Mouse (Mus musculus): ENCODE data around the gene Ccn5. TPM values are rescaled to one million over a fixed set of nuclear protein-coding genes. Genes with fewer than 3 reads are reported as not detected.

Gene Ccn5
- polyA plus RNA-seq, 1 experiment from 2014 or later = 0.25 TPM

DNA sequence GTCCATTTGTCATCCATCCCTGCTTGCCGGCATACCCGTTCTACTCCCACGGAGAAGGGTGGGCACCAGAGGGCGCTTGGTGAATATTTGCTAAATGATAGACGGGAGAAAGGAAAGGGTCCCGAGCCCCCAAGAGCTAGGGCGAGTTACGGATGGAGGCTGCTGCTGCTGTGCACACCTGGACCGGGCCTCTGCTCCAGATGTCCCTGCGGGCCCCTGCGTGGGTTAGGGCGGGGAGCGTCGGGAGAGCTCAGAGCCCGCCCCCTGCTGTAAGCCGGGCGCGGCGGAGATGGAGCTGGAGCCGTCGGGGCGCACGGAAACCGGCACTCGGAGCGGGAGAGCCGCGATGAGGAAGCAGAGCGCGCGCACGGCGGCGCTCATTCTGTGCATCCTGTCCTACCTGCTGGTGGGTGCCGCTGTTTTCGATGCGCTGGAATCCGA is 32.8 kb downstream of the Ccn5 start, which contains the start of gene Kcnk15:
TSS of gene Kcnk15 (plus strand) at position 191 of the 441 bp plus-strand sequence.
- Histone ChIP-seq H3K4me1 (no peaks in the 10 kb centered on the region; the same call in 1 of the 2 replicates), H3K27ac (no peak within 1 kb of the TSS), H3K9me3 (replicated peaks) (no peaks in the 10 kb centered on the region), H3K4me2 (peak within 1 kb of the TSS; percentile 41), H3K4me3 (peak within 1 kb of the TSS; percentile 25), H3K27me3 (peaks cover 93% of the 10 kb centered on the region), H3K9ac (no peak within 1 kb of the TSS), H3K36me3 (ENCODE audit: poor library complexity, severe bottlenecking) (no peaks in the 10 kb centered on the region)
- ATAC-seq = no peak
- 1% methylated on average over 38 of the region's 38 CpGs for WGBS

- Histone ChIP-seq H3K4me1 (no peaks in the 10 kb centered on the region; the same call in 1 of the 2 replicates), H3K36me3 (ENCODE audit: poor library complexity, severe bottlenecking) (no peaks in the 10 kb centered on the region), H3K27ac (no peak overlapping the region), H3K4me2 (no peak overlapping the region), H3K9me3 (replicated peaks) (no peaks in the 10 kb centered on the region), H3K27me3 (peaks cover 64% of the 10 kb centered on the region), H3K4me3 (no peak overlapping the region), H3K9ac (no peak overlapping the region)
- 80% methylated on average over 6 of the region's 6 CpGs for WGBS
- no peak for ATAC-seq
Observed at GRCm38 (mm10) chr2:163857233-163857632, 36.6 kb downstream of the Ccn5 start.

GRCm38 (mm10) chr2:163858254-163858947 is 37.7 kb downstream of the Ccn5 start:
- H3K9me3 ChIP-seq (replicated peaks) = no peaks in the 10 kb centered on the region
- peak overlapping the region; percentile 15; the same call in 1 of the 2 replicates for H3K4me3 ChIP-seq
- H3K9ac ChIP-seq = peak overlapping the region; percentile 21
- no peaks in the 10 kb centered on the region; the same call in 1 of the 2 replicates for H3K4me1 ChIP-seq
- H3K27ac ChIP-seq = no peak overlapping the region
- WGBS = 14% methylated on average over 50 of the region's 50 CpGs
- H3K27me3 ChIP-seq = peaks cover 58% of the 10 kb centered on the region
- H3K36me3 ChIP-seq (ENCODE audit: poor library complexity, severe bottlenecking) = no peaks in the 10 kb centered on the region
- peak overlapping the region; percentile 47 for H3K4me2 ChIP-seq
- peak; percentile 78 for ATAC-seq

- H3K4me2 ChIP-seq = no peak overlapping the region
Observed at GRCm38 (mm10) chr2:163865311-163865710, 44.6 kb downstream of the Ccn5 start.

GRCm38 (mm10) chr2:163866061-163866460 is 45.4 kb downstream of the Ccn5 start:
- no peak overlapping the region for H3K4me3 ChIP-seq
- H3K36me3 ChIP-seq (ENCODE audit: poor library complexity, severe bottlenecking) = no peaks in the 10 kb centered on the region
- 90% methylated on average over 9 of the region's 9 CpGs for WGBS
- peaks cover 12% of the 10 kb centered on the region for H3K4me1 ChIP-seq
- no peak overlapping the region for H3K9ac ChIP-seq
- H3K9me3 ChIP-seq (replicated peaks) = no peaks in the 10 kb centered on the region
- H3K4me2 ChIP-seq = no peak overlapping the region
- ATAC-seq = no peak
- H3K27ac ChIP-seq = no peak overlapping the region
- 0 out of 2 replicates have a peak, but pooled peaks cover 17% of the 10 kb centered on the region for H3K27me3 ChIP-seq

More at GRCm38 (mm10) chr2:163865311-163865710, 44.6 kb downstream of the Ccn5 start:
- no peak overlapping the region for H3K9ac ChIP-seq
- ATAC-seq = no peak
- no peaks in the 10 kb centered on the region for H3K36me3 ChIP-seq (ENCODE audit: poor library complexity, severe bottlenecking)
- H3K27ac ChIP-seq = no peak overlapping the region
- 0 out of 2 replicates have a peak, but pooled peaks cover 16% of the 10 kb centered on the region for H3K27me3 ChIP-seq
- 93% methylated on average over 5 of the region's 5 CpGs for WGBS
- H3K9me3 ChIP-seq (replicated peaks) = no peaks in the 10 kb centered on the region
- H3K4me3 ChIP-seq = no peak overlapping the region
- H3K4me1 ChIP-seq = peaks cover 8% of the 10 kb centered on the region

- Histone ChIP-seq H3K9ac (no peak overlapping the region), H3K27ac (no peak overlapping the region), H3K9me3 (replicated peaks) (no peaks in the 10 kb centered on the region), H3K4me3 (no peak overlapping the region), H3K4me1 (peaks cover 16% of the 10 kb centered on the region), H3K36me3 (ENCODE audit: poor library complexity, severe bottlenecking) (no peaks in the 10 kb centered on the region), H3K4me2 (no peak overlapping the region), H3K27me3 (peaks cover 31% of the 10 kb centered on the region)
- ATAC-seq = 0 out of 2 replicates have a peak, but pooled peaks have one; percentile 27
- 47% methylated on average over 5 of the region's 5 CpGs for WGBS
Observed at GRCm38 (mm10) chr2:163869783-163870182, 49.1 kb downstream of the Ccn5 start.

- WGBS = 73% methylated on average over 4 of the region's 4 CpGs
- H3K4me1 ChIP-seq = peaks cover 31% of the 10 kb centered on the region
- no peak overlapping the region for H3K27ac ChIP-seq
- H3K4me2 ChIP-seq = no peak overlapping the region
- no peaks in the 10 kb centered on the region for H3K36me3 ChIP-seq (ENCODE audit: poor library complexity, severe bottlenecking)
- H3K4me3 ChIP-seq = no peak overlapping the region
- H3K9ac ChIP-seq = no peak overlapping the region
- H3K27me3 ChIP-seq = peaks cover 28% of the 10 kb centered on the region
- H3K9me3 ChIP-seq (replicated peaks) = no peaks in the 10 kb centered on the region
- no peak for ATAC-seq
Observed at GRCm38 (mm10) chr2:163871266-163871665, 50.6 kb downstream of the Ccn5 start.

- H3K9me3 ChIP-seq (replicated peaks) = no peaks in the 10 kb centered on the region
- H3K4me2 ChIP-seq = no peak overlapping the region
- H3K27ac ChIP-seq = no peak overlapping the region
- peaks cover 28% of the 10 kb centered on the region for H3K27me3 ChIP-seq
- H3K36me3 ChIP-seq (ENCODE audit: poor library complexity, severe bottlenecking) = no peaks in the 10 kb centered on the region
- no peak overlapping the region for H3K4me3 ChIP-seq
- no peak overlapping the region for H3K9ac ChIP-seq
- H3K4me1 ChIP-seq = peaks cover 35% of the 10 kb centered on the region
- 56% methylated on average over 3 of the region's 3 CpGs for WGBS
- ATAC-seq = no peak
Observed at GRCm38 (mm10) chr2:163871906-163872305, 51.2 kb downstream of the Ccn5 start.

- H3K4me1 ChIP-seq = peaks cover 35% of the 10 kb centered on the region
- H3K27ac ChIP-seq = no peak overlapping the region
- no peaks in the 10 kb centered on the region for H3K36me3 ChIP-seq (ENCODE audit: poor library complexity, severe bottlenecking)
- peaks cover 19% of the 10 kb centered on the region for H3K27me3 ChIP-seq
- no peak overlapping the region for H3K4me2 ChIP-seq
- WGBS = 24% methylated on average over 5 of the region's 5 CpGs
- no peak overlapping the region for H3K9ac ChIP-seq
- H3K9me3 ChIP-seq (replicated peaks) = no peaks in the 10 kb centered on the region
- ATAC-seq = no peak
- H3K4me3 ChIP-seq = no peak overlapping the region
Observed at GRCm38 (mm10) chr2:163874877-163875276, 54.2 kb downstream of the Ccn5 start.

- H3K9me3 ChIP-seq (replicated peaks) = no peaks in the 10 kb centered on the region
- H3K4me3 ChIP-seq = no peak overlapping the region
- WGBS = 62% methylated on average over 7 of the region's 7 CpGs
- H3K4me2 ChIP-seq = no peak overlapping the region
- H3K4me1 ChIP-seq = peaks cover 29% of the 10 kb centered on the region
- no peak overlapping the region for H3K27ac ChIP-seq
- peak; percentile 83 for ATAC-seq
- peaks cover 19% of the 10 kb centered on the region for H3K27me3 ChIP-seq
- no peak overlapping the region for H3K9ac ChIP-seq
- H3K36me3 ChIP-seq (ENCODE audit: poor library complexity, severe bottlenecking) = no peaks in the 10 kb centered on the region
Observed at GRCm38 (mm10) chr2:163875484-163875883, 54.8 kb downstream of the Ccn5 start.

GRCm38 (mm10) chr2:163876830-163877498 is 56.3 kb downstream of the Ccn5 start:
- H3K4me2 ChIP-seq = no peak overlapping the region
- 74% methylated on average over 14 of the region's 14 CpGs for WGBS

DNA sequence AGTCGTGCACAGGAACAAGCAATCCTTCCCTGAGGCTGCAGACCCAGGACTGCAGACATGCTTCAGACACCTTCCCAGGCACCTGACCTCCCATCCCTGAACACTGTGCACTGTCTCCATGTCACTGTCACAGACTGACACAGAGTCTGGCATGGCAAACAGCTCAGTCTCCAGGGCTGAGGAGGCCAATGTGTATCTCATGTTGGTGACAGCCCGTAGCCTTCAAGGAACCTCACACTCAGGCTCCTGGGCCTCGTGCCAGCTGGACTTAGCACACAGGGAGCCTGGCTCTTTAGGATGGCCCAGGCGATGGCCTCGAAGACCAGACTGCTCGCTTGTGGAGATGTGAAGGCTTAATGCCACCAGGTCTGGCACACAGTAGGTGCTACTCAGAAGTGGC is 60.2 kb downstream of the Ccn5 start:
- H3K36me3 ChIP-seq (ENCODE audit: poor library complexity, severe bottlenecking) = no peaks in the 10 kb centered on the region
- no peak overlapping the region for H3K9ac ChIP-seq
- no peak overlapping the region for H3K27ac ChIP-seq
- H3K4me3 ChIP-seq = no peak overlapping the region
- no peak overlapping the region for H3K4me2 ChIP-seq
- no peaks in the 10 kb centered on the region for H3K27me3 ChIP-seq
- 82% methylated on average over 6 of the region's 6 CpGs for WGBS
- no peaks in the 10 kb centered on the region for H3K9me3 ChIP-seq (replicated peaks)
- peaks cover 12% of the 10 kb centered on the region for H3K4me1 ChIP-seq
- no peak for ATAC-seq

More at GRCm38 (mm10) chr2:163876830-163877498, 56.3 kb downstream of the Ccn5 start:
- no peak overlapping the region for H3K27ac ChIP-seq
- ATAC-seq = no peak
- H3K36me3 ChIP-seq (ENCODE audit: poor library complexity, severe bottlenecking) = no peaks in the 10 kb centered on the region
- H3K9me3 ChIP-seq (replicated peaks) = no peaks in the 10 kb centered on the region
- H3K9ac ChIP-seq = no peak overlapping the region
- H3K4me1 ChIP-seq = peaks cover 27% of the 10 kb centered on the region
- H3K4me3 ChIP-seq = no peak overlapping the region
- peaks cover 9% of the 10 kb centered on the region for H3K27me3 ChIP-seq

All from forebrain, embryonic 13.5 days (tissue).